Mouse (Mus musculus) brain, adult 2 months (tissue): ENCODE data around the gene A430089I19Rik.
"Not testable (repeated sequence)": the region's sequence is repeated elsewhere in the genome, so short reads cannot be mapped to it uniquely, and the experiment has no call there.

Experiments used
- DNase-seq: peaks from one replicate; pipeline ENCODE4 v3.0.0; 2011; ENCODE audit warnings: low read depth, low spot score

Gene A430089I19Rik

GRCm38 (mm10) chr5:94306696-94307095 lies at the start of gene A430089I19Rik:
A430089I19Rik (minus strand) TSS chr5:94306796.
- DNase-seq = not testable (repeated sequence)

- not testable (repeated sequence) for DNase-seq
Measured at GRCm38 (mm10) chr5:94339449-94339848, 32.9 kb upstream of the A430089I19Rik start, which contains the start of gene AA792892. AA792892 (plus strand) TSS chr5:94339749.

GRCm38 (mm10) chr5:94314135-94314534 lies 7.5 kb upstream of the A430089I19Rik start, which contains the start of gene Gm6502:
Gm6502 (plus strand) TSS chr5:94314435.
- not testable (repeated sequence) for DNase-seq
